Mouse (Mus musculus): ENCODE results near the gene Fmnl1.

DNA sequence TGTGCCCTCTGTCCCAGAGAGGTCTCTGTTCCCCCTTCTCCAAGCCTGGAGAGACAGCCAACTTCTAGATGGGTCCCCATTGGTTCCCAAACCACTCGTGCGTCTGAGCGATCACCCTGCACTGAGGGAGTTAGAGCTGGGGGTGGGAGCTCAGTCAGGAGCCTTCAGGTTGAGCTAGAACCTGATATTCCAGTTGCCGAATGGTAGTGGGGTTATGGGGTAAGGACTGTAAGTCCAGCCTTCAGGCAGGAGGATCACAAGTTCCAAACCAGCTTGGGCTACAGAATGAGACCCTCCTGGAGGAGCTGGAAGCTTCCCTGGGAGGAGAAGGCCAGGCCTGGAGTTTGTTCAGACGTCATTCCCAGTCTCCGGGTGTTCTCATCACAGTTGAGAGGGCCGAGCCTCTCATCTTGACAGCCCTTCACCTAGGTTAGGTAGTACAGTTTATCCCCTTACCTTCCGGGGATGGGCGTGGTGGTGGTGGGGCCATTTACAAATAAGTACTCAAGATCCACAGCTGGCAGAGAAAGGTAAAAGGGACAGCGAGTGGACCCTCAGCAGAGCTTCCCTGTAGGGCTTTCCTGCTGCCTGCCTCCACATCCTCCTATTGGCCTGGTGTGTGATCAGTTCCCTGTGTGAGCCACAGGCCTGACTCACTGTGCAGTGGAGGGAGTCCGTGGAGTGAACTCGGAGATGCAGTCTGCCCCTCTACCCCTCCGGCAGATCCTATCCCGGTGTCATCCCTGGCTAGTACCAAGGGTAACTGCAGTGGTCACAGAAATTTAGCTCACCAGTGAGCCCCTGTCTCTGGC is 30.8 kb upstream of the Fmnl1 start:
- TF ChIP-seq CTCF (IDR thresholded peaks at IDR 0.05; ENCODE audit: low read depth) (no peak), EP300 (IDR thresholded peaks at IDR 0.05; ENCODE audit: low read depth) (no peak)

Data from liver, postnatal 0 days (tissue).